Mouse (Mus musculus): Measurements from ENCODE around the gene Casz1. TPM values are rescaled to one million over a fixed set of nuclear protein-coding genes. Genes with fewer than 3 reads are reported as not detected.

Gene Casz1
- polyA plus RNA-seq, 1 experiment from 2014 or later, result 1.1 TPM

DNA sequence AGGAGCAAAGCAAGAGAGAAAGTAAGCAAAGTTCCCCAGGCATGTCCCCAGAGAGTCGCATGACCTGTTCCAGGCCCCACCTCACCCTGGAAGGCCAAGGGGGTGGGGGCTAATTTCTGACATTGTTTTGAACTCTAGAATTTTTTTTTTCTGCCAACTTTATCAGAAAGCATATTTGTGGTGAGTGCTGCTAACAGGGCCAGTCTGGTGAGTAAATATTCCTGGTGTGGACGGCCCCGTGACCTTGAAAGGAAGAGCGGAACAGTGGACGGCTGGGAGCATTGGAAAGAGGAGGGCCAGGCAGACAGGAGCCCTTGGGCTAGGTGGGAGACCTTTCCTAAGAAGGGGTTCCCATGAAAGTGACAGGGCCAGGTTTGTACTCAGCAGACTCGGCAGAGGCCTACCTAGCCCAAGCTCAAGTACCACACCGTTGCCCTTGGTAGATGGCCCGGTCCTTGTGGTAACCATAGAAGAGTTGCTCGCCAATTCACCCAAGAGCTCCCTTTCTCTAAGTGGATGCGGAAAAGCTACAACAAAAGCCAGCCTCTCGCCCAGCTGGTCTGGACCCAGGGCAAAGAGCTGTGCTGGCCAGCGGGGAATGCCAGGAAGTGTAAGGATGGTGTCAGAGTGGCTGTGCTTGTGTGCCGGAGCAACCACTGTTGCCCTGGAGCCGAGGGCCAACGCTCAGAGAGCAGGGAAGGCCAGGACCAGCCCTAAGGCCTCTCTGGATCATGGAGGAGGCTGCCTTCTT is 104.7 kb downstream of the Casz1 start:
- Histone ChIP-seq H3K4me3 (ENCODE audit: inconsistent target) (no peak overlapping the region), H3K27ac (no peak overlapping the region), H3K79me2 (ENCODE audit: inconsistent target) (no peaks in the 10 kb centered on the region), H3K36me3 (ENCODE audit: inconsistent target) (no peaks in the 10 kb centered on the region)
- WGBS (ENCODE audit: missing documents), result 97% methylated on average over 15 of the region's 15 CpGs

- Histone ChIP-seq H3K4me3 (ENCODE audit: inconsistent target) (no peak overlapping the region), H3K27ac (no peak overlapping the region), H3K79me2 (ENCODE audit: inconsistent target) (no peaks in the 10 kb centered on the region), H3K36me3 (ENCODE audit: inconsistent target) (no peaks in the 10 kb centered on the region)
- WGBS (ENCODE audit: missing documents), result 92% methylated on average over 11 of the region's 11 CpGs
These were observed 105.3 kb downstream of the Casz1 start for GRCm38 (mm10) chr4:148909566-148909965.

GRCm38 (mm10) chr4:148912134-148912533 is 107.9 kb downstream of the Casz1 start:
- no peak overlapping the region for H3K27ac ChIP-seq
- H3K36me3 ChIP-seq (ENCODE audit: inconsistent target), result no peaks in the 10 kb centered on the region
- no peak overlapping the region for H3K4me3 ChIP-seq (ENCODE audit: inconsistent target)
- 92% methylated on average over 7 of the region's 7 CpGs for WGBS (ENCODE audit: missing documents)
- no peaks in the 10 kb centered on the region for H3K79me2 ChIP-seq (ENCODE audit: inconsistent target)

DNA sequence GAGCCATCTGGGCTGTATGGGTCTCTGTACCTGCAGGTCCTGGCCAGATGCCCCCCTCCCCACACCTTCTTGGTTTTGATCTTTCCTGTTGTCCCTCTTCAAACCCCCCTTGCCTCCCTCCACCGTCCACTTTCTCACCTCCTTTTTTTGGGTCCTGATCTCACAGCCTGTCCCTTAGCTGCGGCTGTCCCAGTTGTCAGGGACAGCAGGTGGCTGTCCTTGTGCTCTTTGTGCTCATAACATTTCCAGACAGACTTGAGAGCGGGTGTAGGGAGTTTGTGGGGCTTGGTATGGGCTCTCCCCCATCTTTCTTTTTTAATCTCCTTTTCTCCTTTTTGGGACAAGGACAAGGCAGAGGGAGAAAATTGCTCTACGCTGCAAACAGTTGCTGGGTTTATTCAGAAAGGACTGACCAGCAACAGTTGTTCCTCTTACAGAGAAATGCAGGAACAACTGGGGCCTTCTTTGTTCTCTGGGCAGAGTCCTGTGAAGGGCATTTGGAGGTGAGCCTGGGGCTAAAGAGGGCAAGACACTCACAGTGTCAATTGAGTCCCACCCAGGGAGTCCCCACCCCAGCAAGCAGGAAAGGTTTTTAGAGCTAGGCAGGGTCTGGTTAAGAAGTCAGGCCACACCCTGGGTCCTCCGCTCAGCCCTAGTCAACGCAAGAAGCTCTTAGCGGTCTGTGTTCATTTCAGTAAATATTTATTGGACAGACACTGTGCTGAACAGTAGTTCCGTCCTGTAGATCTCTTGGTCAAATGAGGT is 108.8 kb downstream of the Casz1 start:
- Histone ChIP-seq H3K4me3 (ENCODE audit: inconsistent target) (no peak overlapping the region), H3K36me3 (ENCODE audit: inconsistent target) (no peaks in the 10 kb centered on the region), H3K79me2 (ENCODE audit: inconsistent target) (no peaks in the 10 kb centered on the region), H3K27ac (no peak overlapping the region)
- 88% methylated on average over 8 of the region's 8 CpGs for WGBS (ENCODE audit: missing documents)

DNA sequence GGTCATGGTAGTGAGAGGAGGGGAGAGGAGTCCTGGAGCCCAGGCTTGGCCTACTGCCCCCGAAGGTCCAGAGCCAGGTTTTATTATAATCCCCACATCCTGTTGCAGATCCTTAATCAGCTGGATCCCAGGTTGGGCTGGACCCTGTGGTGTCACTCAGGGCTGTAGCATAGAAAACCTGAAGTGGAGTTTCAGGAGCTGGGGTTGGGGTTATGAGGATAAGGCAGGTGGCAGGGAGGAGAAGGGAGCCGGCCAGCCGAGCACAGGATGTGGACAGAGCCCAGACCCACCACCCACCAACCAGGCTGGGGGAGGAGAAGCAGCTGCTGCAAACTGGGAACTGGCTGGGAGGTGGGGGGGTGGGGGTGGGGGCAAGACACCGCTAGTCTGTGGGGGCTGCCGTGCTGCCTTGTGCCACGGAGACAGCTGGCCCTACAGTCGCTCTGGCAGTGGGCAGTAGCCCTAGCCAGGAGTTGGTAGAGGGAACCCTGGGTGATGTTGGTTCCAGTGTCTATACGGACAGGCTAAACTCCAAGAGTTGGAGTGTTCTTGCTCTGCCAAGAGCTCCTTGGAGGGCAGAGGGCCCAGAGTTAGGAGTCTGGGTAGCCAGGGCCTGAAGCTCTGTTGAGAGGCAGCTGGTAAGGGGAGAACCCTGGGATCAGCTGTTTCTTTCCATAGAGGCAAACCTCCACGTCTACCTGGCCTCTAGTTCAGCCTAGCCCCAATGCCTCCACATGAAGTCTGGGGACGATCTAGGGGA is 110.8 kb downstream of the Casz1 start:
- 53% methylated on average over 10 of the region's 10 CpGs for WGBS (ENCODE audit: missing documents)
- H3K79me2 ChIP-seq (ENCODE audit: inconsistent target), result no peaks in the 10 kb centered on the region
- no peaks in the 10 kb centered on the region for H3K36me3 ChIP-seq (ENCODE audit: inconsistent target)
- H3K27ac ChIP-seq, result no peak overlapping the region
- H3K4me3 ChIP-seq (ENCODE audit: inconsistent target), result no peak overlapping the region

- H3K79me2 ChIP-seq (ENCODE audit: inconsistent target), result no peaks in the 10 kb centered on the region
- H3K27ac ChIP-seq, result no peak overlapping the region
- 90% methylated on average over 14 of the region's 15 CpGs for WGBS (ENCODE audit: missing documents)
- no peak overlapping the region for H3K4me3 ChIP-seq (ENCODE audit: inconsistent target)
- H3K36me3 ChIP-seq (ENCODE audit: inconsistent target), result no peaks in the 10 kb centered on the region
These were observed 111.6 kb downstream of the Casz1 start for GRCm38 (mm10) chr4:148915849-148916248.

GRCm38 (mm10) chr4:148918707-148919447 is 114.6 kb downstream of the Casz1 start:
- H3K4me3 ChIP-seq (ENCODE audit: inconsistent target), result no peak overlapping the region
- H3K79me2 ChIP-seq (ENCODE audit: inconsistent target), result no peaks in the 10 kb centered on the region
- no peaks in the 10 kb centered on the region for H3K36me3 ChIP-seq (ENCODE audit: inconsistent target)
- WGBS (ENCODE audit: missing documents), result 97% methylated on average over 15 of the region's 15 CpGs
- no peak overlapping the region for H3K27ac ChIP-seq

- 18% methylated on average over 11 of the region's 11 CpGs for WGBS (ENCODE audit: missing documents)
- Histone ChIP-seq H3K79me2 (ENCODE audit: inconsistent target) (no peaks in the 10 kb centered on the region), H3K27ac (no peak overlapping the region), H3K4me3 (ENCODE audit: inconsistent target) (no peak overlapping the region), H3K36me3 (ENCODE audit: inconsistent target) (no peaks in the 10 kb centered on the region)
These were observed 116.4 kb downstream of the Casz1 start for GRCm38 (mm10) chr4:148920610-148921009.

DNA sequence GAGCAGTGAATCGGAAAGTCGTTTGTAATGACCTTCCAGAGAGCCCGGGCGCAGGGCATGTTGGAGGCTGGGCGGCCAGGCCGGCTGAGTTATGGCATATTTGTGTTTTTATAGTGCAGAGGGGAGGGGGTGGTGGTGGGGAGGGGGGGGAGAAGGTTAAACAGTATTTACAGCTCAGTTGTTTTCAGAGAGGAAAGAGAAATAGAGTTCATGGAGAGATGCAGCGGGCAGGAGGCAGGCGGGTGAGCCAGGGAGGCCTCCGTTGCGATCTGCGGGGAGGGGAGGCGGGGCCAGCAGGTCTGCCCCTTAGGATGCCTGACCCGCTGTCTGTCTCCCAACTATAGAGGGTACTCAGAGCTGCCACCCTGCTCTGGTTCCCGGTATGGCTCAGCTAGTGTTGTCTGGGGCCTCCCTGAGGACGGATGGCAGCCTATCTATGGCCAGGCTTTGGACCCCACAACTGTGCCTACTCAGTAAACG is 118.0 kb downstream of the Casz1 start:
- no peak overlapping the region for H3K27ac ChIP-seq
- H3K79me2 ChIP-seq (ENCODE audit: inconsistent target), result no peaks in the 10 kb centered on the region
- H3K4me3 ChIP-seq (ENCODE audit: inconsistent target), result no peak overlapping the region
- no peaks in the 10 kb centered on the region for H3K36me3 ChIP-seq (ENCODE audit: inconsistent target)
- 85% methylated on average over 15 of the region's 16 CpGs for WGBS (ENCODE audit: missing documents)

GRCm38 (mm10) chr4:148923414-148923813 is 119.2 kb downstream of the Casz1 start:
- Histone ChIP-seq H3K4me3 (ENCODE audit: inconsistent target) (no peak overlapping the region), H3K79me2 (ENCODE audit: inconsistent target) (no peaks in the 10 kb centered on the region), H3K36me3 (ENCODE audit: inconsistent target) (no peaks in the 10 kb centered on the region), H3K27ac (no peak overlapping the region)
- 76% methylated on average over 7 of the region's 9 CpGs for WGBS (ENCODE audit: missing documents)

GRCm38 (mm10) chr4:148923976-148924375 is 119.7 kb downstream of the Casz1 start:
- 75% methylated on average over 8 of the region's 8 CpGs for WGBS (ENCODE audit: missing documents)
- Histone ChIP-seq H3K79me2 (ENCODE audit: inconsistent target) (no peaks in the 10 kb centered on the region), H3K27ac (no peak overlapping the region), H3K36me3 (ENCODE audit: inconsistent target) (no peaks in the 10 kb centered on the region), H3K4me3 (ENCODE audit: inconsistent target) (no peak overlapping the region)

DNA sequence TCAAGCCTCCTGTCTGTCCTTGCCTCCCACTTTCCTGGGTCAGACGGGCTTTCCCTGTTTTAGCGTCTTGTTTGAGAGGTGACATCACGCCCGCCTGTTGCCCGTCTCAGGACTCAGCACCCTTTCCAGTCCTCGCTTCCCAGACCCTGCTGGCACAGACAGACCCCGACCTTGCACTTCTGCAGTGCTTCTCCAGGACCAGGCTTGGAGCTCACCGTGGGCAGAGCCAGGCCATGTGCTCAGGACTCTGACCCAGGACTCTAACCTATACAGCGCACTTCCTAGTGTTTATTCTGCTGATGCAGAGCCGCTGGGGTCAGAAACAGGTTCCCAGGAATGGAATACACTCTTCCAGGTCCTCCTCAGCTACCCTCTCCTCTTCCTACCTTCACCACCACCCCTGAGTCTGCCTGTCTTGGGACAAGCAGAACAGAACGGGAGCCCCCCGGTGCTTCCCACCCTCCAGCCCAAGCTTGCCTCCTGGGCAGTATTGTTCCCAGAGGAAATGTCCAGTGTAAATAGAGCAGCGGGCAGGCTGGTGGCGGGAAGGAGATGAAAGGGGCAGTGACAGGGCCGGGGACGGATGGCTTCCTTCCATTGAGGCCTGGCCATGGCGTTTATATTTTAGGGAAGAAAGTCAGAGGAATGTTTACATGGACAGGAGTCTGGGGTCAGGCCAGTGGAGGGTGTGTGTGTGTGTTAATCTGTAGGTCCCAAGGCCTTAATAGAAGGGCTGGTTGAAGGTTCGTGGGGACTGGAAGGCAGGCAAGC is 121.5 kb downstream of the Casz1 start:
- no peak overlapping the region for H3K27ac ChIP-seq
- WGBS (ENCODE audit: missing documents), result 90% methylated on average over 18 of the region's 18 CpGs

DNA sequence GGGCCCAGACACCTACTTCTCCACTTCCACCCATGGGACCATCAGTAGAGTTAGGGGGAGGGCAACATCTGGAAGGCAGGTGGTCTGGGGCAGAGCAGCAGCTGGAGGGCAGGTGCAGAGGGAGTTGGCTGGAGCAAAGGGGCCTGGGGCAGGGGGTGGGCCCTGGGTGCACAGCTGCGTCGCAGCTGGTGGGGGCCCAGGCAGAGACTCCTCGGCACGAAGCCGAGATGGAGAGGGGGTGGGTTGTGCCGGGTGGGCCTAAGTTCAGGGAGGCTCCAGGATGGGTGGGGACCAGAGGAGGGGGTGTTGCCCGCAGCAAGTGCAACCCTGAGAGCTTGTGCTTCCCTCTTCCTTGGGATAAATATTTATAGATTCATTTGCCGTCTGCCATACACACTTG is 122.2 kb downstream of the Casz1 start:
- 89% methylated on average over 8 of the region's 8 CpGs for WGBS (ENCODE audit: missing documents)
- H3K79me2 ChIP-seq (ENCODE audit: inconsistent target), result no peaks in the 10 kb centered on the region
- no peak overlapping the region for H3K4me3 ChIP-seq (ENCODE audit: inconsistent target)
- H3K36me3 ChIP-seq (ENCODE audit: inconsistent target), result no peaks in the 10 kb centered on the region
- no peak overlapping the region for H3K27ac ChIP-seq

More for the DNA sequence above, 121.5 kb downstream of the Casz1 start:
- Histone ChIP-seq H3K36me3 (ENCODE audit: inconsistent target) (no peaks in the 10 kb centered on the region), H3K4me3 (ENCODE audit: inconsistent target) (no peak overlapping the region), H3K79me2 (ENCODE audit: inconsistent target) (no peaks in the 10 kb centered on the region)

Measured in macrophage (primary cell).